ENCODE assay signal across 8 mouse cellular contexts in the genomic region with DNA sequence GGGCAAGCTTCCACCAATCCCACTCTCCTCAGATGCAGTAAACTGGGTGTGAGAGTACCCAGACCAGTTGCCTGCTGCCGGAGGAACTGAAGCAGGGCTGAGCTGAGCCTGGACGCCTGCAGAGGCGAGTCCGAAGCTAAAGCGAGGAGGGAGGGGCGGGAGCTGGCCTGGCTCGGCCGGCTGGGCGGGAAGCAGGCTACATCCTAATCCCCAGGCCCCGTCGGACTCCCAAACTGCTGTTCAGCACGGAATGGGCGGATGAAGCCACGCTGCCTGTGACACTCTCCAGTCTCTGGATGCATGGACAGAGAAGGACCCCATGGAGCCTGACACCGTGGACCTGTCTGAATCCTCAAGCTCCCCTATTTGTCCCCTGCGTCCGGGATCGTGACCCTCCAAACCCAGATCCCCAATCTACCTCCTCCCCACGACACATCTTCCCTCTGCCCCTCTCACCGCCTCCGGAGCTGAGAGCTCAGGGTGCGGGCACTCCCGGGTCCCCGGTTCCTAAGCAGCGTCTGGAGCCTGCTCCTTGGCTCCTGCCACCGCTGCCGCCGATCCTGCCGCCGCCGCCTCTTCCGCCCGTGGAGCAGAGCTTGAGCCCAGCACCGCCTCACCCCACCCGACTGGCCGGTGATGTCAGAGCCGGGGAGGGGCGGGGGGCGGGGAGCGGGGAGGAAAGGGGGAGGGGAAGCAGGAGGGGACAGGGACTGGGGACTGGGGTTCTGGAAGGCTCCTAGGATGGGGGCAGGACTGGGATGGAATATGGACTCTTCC. TPM values are rescaled to one million over a fixed set of nuclear protein-coding genes. Genes with fewer than 3 reads are reported as not detected.
DNase-seq lines count a peak whose midpoint lies in the region; ATAC-seq and TF ChIP-seq lines count a peak whose summit lies in the region.

A gene (minus strand): TSS at position 664 of the 777 bp plus-strand sequence.

- TF ChIP-seq CTCF in intestine, postnatal 0 days (IDR thresholded peaks at IDR 0.05; ENCODE audit: low read depth) = no peak
- no peak for TF ChIP-seq CTCF in small intestine, adult 2 months (IDR thresholded peaks at IDR 0.05; ENCODE audit: extremely low read depth, insufficient read length, insufficient replicate concordance, low read depth, low read length)

- peak within 1 kb of the TSS; percentile 89 for H3K4me2 ChIP-seq in intestine, postnatal 0 days (replicated peaks; ENCODE audit: low read depth)
- H3K4me2 ChIP-seq in midbrain, embryonic 11.5 days = peak within 1 kb of the TSS; percentile 95

- peak within 1 kb of the TSS; percentile 68 for H3K4me3 ChIP-seq in intestine, postnatal 0 days (ENCODE audit: low read depth, low read length)
- peak within 1 kb of the TSS; percentile 68 for H3K4me3 ChIP-seq in limb, embryonic 10.5 days
- peak within 1 kb of the TSS; percentile 84 for H3K4me3 ChIP-seq in midbrain, embryonic 11.5 days (ENCODE audit: low read depth, low read length)
- H3K4me3 ChIP-seq in small intestine, adult 2 months (ENCODE audit: low read depth, low read length) = peak within 1 kb of the TSS; percentile 85

- under 1% methylated on average over 38 of the region's 40 CpGs for WGBS in intestine, postnatal 0 days
- under 1% methylated on average over 40 of the region's 40 CpGs for WGBS in limb, embryonic 10.5 days
- 1% methylated on average over 39 of the region's 40 CpGs for WGBS in midbrain, embryonic 11.5 days
- 1% methylated on average over 37 of the region's 40 CpGs for WGBS in small intestine, adult 2 months

- no peaks in the 10 kb centered on the region for H3K27me3 ChIP-seq in intestine, postnatal 0 days (replicated peaks; ENCODE audit: control insufficient read depth, insufficient read depth, low read length)
- no peaks in the 10 kb centered on the region for H3K27me3 ChIP-seq in limb, embryonic 10.5 days (ENCODE audit: low read depth, poor library complexity, severe bottlenecking)
- no peaks in the 10 kb centered on the region for H3K27me3 ChIP-seq in midbrain, embryonic 11.5 days (ENCODE audit: control insufficient read depth, insufficient read depth, low read length)
- no peaks in the 10 kb centered on the region for H3K27me3 ChIP-seq in small intestine, adult 2 months (ENCODE audit: control insufficient read depth, insufficient read depth, low read length)

- no peaks in the 10 kb centered on the region for H3K9me3 ChIP-seq in intestine, postnatal 0 days (ENCODE audit: control insufficient read depth)
- no peaks in the 10 kb centered on the region for H3K9me3 ChIP-seq in limb, embryonic 10.5 days (replicated peaks)
- H3K9me3 ChIP-seq in midbrain, embryonic 11.5 days (ENCODE audit: control insufficient read depth, low read length) = no peaks in the 10 kb centered on the region

- peak; percentile 50; the same call in 1 of the 2 replicates for TF ChIP-seq POLR2A in small intestine, adult 2 months (IDR thresholded peaks at IDR 0.05; ENCODE audit: low read depth, low read length)

- ATAC-seq in granulocyte monocyte progenitor cell, adult 5-6 weeks (replicated peaks; ENCODE audit: poor library complexity, severe bottlenecking) = peak; percentile 65
- ATAC-seq in intestine, postnatal 0 days = peak; percentile 76
- peak; percentile 64 for ATAC-seq in midbrain, embryonic 11.5 days (ENCODE audit: low FRiP score)

- no peaks in the 10 kb centered on the region for H3K4me1 ChIP-seq in intestine, postnatal 0 days (replicated peaks; ENCODE audit: control insufficient read depth, insufficient read depth, low read length)
- H3K4me1 ChIP-seq in limb, embryonic 10.5 days = peaks cover 59% of the 10 kb centered on the region
- H3K4me1 ChIP-seq in midbrain, embryonic 11.5 days (ENCODE audit: control insufficient read depth, insufficient read depth, low read length) = peaks cover 53% of the 10 kb centered on the region
- peaks cover 12% of the 10 kb centered on the region for H3K4me1 ChIP-seq in small intestine, adult 2 months (ENCODE audit: control insufficient read depth, insufficient read depth, insufficient read length, low read length)

- peaks cover 5% of the 10 kb centered on the region; the same call in 1 of the 2 replicates for H3K36me3 ChIP-seq in intestine, postnatal 0 days (ENCODE audit: control insufficient read depth, insufficient read depth)
- peaks cover 15% of the 10 kb centered on the region for H3K36me3 ChIP-seq in limb, embryonic 10.5 days
- no peaks in the 10 kb centered on the region; the same call in 1 of the 2 replicates for H3K36me3 ChIP-seq in midbrain, embryonic 11.5 days (ENCODE audit: control insufficient read depth, insufficient read depth, low read length)
- H3K36me3 ChIP-seq in small intestine, adult 2 months (ENCODE audit: control insufficient read depth, insufficient read depth, low read length) = no peaks in the 10 kb centered on the region

- peak; percentile 89 to 94 for DNase-seq in adrenal gland, adult (ENCODE audit: inconsistent age in 2 of 2, low spot score in 1 of 2)
- DNase-seq in embryo, embryonic 10.5 days (ENCODE audit: low spot score) = peak; percentile 82
- DNase-seq in limb, embryonic 10.5 days (ENCODE audit: low spot score) = peak; percentile 88
- peak; percentile 98 for DNase-seq in midbrain, embryonic 11.5 days (ENCODE audit: low spot score, missing footprints)
- no peak for DNase-seq in c-Kit-positive CD71-positive TER-119-positive erythroid progenitor cells, embryonic 14.5 days (ENCODE audit: low spot score)

- peak within 1 kb of the TSS; percentile 70 for H3K9ac ChIP-seq in intestine, postnatal 0 days (ENCODE audit: low read depth, low read length)
- H3K9ac ChIP-seq in midbrain, embryonic 11.5 days (ENCODE audit: low read length) = peak within 1 kb of the TSS; percentile 93

- peak within 1 kb of the TSS; percentile 80 for H3K27ac ChIP-seq in intestine, postnatal 0 days (ENCODE audit: low read depth, low read length)
- H3K27ac ChIP-seq in limb, embryonic 10.5 days = peak within 1 kb of the TSS; percentile 91
- peak within 1 kb of the TSS; percentile 97 for H3K27ac ChIP-seq in midbrain, embryonic 11.5 days (ENCODE audit: low read depth, low read length)
- H3K27ac ChIP-seq in small intestine, adult 2 months (ENCODE audit: insufficient read depth, low read depth, low read length) = peak within 1 kb of the TSS; percentile 54

RNA-seq across cellular contexts. Expression of the gene that starts here (rescaled TPM):
- total RNA-seq in granulocyte monocyte progenitor cell, adult 5-6 weeks (2014; fragmentation: Nextera tagmentation) = 3.5 and 6.0 TPM in 2 replicates
- total RNA-seq in granulocyte monocyte progenitor cell, adult 5-6 weeks (2017) = 1.2 and 1.7 TPM in 2 replicates
- polyA plus RNA-seq in intestine, postnatal 0 days (2015; fragmentation: Nextera tagmentation; extraction: Ambion mirVana) = 44.5 and 44.9 TPM in 2 replicates
- 68.0 and 88.4 TPM in 2 replicates for polyA plus RNA-seq in limb, embryonic 10.5 days (2016; fragmentation: Nextera tagmentation; extraction: Ambion mirVana)
- 332 and 337 TPM in 2 replicates for polyA plus RNA-seq in midbrain, embryonic 11.5 days (2014; fragmentation: Nextera tagmentation; extraction: Ambion mirVana)
- 11.3 and 12.0 TPM in 2 replicates for polyA plus RNA-seq in small intestine, adult 2 months (2012; rRNA removed)
